Mouse (Mus musculus): ENCODE results near the gene Adck1.

Gene Adck1

DNA sequence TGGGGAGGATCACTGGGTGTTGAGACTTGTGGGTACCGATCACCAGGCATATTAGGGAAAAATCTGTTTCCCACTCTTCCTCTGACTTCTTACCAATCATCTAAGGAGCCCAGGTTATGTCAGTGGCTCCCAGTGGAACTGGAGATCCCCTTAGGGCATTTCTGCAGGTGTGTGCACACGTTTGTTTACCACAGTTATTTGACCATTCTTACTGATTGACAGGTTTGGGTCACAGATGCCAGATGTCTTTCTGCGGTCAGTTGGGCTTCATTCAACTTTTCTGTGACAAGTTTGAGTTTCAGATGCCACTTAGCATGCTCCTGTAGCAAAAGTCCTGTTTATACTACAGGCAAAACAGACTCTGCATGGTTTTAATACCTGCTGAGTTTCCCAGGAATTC, 112.5 kb downstream of the Adck1 start:
- DNase-seq (ENCODE audit: low spot score in 2 of 2): no peak

DNA sequence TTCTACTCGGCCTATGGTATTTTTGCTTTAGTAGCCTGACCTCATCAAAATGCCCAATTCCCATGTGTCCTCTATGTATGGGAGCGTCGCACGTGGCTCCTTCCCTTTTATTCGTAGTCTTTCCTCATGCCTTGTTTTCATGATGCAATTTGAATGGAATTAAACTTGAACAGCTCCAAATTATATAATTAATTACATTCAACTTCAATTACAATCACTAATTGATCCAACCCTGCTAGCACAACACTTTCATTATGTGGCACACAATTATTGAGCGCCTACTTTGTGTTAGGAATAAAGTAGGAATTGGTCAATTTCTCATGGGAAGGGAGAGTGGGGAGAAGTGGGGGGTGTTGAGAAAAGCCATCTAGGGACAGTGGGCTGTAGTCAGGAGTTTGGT, 113.4 kb downstream of the Adck1 start:
- DNase-seq (ENCODE audit: low spot score in 2 of 2): no peak

DNA sequence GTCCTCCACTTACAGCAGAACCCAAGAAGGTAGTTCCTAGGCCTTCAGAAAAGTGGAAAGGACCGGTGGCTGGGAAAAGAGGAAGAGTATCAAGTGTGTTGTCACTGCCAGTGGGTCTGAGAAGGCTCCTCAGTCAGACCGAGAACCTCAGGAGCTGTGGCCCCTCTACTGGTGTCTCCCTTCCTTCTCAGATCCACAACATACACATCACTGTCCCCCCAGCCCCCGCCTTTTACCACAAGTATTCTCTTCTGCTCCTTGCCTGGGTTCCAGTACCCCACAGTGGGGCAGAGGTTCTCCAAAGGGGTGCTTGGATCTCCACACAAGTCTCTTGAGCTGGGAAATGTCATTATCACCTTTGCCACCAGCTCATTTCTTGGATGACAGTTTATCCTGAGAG, 115.5 kb downstream of the Adck1 start:
- DNase-seq (ENCODE audit: low spot score in 2 of 2): no peak

DNA sequence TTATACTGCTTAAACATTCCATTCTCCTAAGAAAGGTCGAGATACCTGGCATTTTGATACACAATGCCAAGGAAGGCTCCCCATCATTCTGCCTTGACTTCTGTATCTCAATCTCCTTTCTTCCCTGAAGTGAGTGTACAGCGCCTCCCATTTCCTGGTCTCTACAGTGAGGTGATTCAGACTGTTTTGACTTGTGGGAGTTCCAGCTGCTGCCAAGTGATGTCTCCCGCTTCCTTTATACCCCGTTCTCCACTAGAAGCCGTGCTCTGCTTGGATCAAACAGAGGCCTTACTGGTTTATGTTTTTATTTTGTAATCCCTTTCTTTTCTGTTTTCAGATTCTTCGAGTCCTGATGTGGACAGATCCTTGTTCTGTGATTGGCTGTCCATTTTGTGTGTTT, 116.3 kb downstream of the Adck1 start:
- no peak for DNase-seq (ENCODE audit: low spot score in 2 of 2)

- no peak for DNase-seq (ENCODE audit: low spot score in 2 of 2)
Measured at GRCm38 (mm10) chr12:88481657-88482056, 121.3 kb downstream of the Adck1 start.

GRCm38 (mm10) chr12:88490881-88491280, 130.5 kb downstream of the Adck1 start:
- no peak for DNase-seq (ENCODE audit: low spot score in 2 of 2)
